Mouse (Mus musculus): ENCODE data around the gene Scd3. TPM values are rescaled to one million over a fixed set of nuclear protein-coding genes. Genes with fewer than 3 reads are reported as not detected.
"Not testable (repeated sequence)": the region's sequence is repeated elsewhere in the genome, so short reads cannot be mapped to it uniquely, and the experiment has no call there.

The Scd3 gene
- total RNA-seq, 2 experiments from 2014 or later: 0.17 to 0.68 TPM

DNA sequence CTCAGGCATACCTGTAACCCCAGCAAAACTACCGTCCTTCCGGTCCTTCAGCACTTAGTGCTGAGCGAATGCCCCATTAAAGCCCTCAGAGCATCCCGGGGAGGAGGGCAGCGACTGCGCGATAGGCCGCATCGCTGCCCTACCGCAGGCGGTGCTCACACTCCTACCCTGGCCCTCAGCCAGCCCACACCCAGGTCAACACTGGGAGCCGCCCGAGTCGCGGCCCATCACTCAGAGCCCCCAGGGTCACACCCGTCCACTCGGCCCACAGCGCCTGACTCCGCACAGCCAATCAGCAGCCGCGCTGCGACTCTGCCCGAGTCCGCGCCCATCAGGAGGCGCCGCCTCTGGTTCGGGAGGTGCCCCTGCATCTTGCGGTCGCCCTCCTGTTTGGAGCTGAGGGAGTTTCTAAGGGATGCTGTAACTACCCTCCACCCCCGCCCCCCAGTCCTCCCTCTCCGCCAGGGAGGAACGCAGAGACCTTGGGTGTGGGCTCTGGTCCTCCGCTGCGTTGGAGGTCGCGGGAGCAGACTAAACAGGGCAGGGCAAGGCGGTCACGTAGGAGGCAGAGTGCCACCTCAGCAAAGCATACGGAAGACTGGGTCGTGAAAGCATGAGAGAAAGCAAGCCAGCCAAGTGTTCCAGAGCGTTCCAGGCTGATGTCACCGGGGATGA, 63.9 kb downstream of the Scd3 start:
- peak; percentile 65 to 80 for DNase-seq (ENCODE audit: low spot score in 2 of 2)

DNA sequence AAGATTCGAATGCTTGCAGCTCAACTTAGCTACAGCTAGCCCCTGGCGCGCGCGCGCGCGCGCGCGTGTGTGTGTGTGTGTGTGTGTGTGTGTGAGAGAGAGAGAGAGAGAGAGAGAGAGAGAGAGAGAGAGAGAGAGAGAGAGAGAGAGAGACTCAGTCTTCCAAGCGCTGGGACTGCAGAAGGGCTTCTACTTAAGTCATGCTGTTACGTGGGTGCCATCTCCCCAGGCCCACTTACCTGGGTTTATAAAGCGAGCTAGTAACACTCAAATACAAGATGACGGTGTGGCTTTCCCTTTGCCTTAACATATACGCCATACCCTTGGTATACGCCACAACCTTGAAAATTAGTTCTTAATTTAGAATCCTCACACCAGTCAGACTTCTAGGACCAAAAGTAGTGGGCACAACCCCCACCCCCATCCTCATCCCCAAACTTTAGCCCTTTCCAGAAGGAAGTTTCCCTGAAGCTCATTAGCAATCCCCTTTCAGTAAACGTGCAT, 64.5 kb downstream of the Scd3 start:
- no peak for DNase-seq (ENCODE audit: low spot score in 2 of 2)

DNA sequence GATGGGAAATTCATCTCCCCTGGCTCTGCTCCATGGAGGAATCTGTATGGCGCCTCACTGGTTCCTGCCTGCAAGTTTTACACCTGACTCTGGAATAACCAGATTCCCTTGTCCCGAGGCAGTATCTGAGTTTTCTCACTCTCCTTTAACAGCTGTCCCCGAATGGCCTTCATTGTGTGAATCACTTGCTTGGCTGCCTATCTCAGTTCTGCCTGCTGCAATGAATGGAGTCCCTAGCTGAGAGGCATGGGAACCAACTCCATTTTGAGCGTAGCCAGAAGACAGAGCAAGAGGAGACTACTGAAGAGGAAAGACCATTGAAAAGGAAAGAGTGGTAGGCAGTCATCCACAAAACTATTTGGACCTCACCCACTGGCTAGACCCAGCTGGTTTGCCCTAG, 70.6 kb downstream of the Scd3 start:
- DNase-seq (ENCODE audit: low spot score in 2 of 2): no peak

DNA sequence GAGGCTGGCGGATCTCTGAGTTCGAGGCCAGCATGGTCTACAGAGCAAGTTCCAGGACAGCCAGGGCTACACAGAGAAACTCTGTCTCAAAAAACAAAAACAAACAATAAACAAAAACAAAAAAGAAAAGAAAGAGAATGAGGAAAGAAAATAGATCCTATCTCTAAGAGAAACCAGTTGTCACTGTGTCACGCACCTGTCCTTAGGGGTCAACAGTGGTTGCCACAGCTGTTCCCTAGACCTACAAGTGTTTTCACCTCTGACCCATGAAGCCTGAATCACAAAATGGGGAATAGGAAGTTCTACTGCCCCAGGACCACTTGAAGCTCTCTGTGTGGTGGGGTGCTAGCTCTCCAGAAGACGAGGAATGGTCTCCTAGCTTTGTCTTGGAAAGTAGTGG, 71.4 kb downstream of the Scd3 start:
- DNase-seq (ENCODE audit: low spot score in 2 of 2): no peak

DNA sequence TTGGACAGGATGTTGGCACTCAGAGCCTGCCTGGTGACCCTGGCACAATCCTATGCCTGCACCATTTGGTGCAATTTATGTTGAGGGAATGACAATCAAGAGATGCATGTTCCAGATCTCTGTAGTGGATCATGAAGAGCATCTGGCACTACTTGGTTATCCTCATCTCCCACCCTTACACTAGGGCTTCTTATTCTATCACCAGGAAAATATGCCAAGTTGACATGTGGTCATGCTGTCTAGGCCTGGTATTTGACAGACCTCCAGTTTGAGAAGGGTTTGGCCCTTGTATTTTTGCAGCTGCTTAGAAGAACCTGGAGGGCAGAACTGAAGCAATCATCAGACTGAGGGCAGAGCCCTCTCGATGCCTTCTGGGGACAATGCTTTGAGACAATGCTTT, 72.3 kb downstream of the Scd3 start:
- no peak for DNase-seq (ENCODE audit: low spot score in 2 of 2)

DNA sequence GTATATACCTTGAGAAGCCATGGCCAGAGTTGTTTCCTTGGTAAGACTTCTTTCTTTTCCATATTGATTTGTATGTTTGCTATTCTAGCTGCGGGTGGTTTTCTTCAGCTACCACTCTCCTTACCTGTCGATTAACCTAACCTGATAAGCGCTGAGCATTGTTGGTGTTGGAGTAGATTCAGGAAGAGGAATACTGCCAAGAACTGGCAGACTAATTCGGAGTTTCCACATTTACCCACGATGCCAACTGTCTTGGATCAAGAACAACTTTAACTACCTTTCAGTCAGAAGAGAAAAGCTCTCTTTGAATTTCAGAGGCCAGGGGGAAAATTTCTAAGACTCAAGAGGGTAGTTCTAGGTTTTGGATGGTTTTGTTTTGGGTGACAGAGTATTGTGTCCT, 73.8 kb downstream of the Scd3 start:
- DNase-seq (ENCODE audit: low spot score in 2 of 2): no peak

DNA sequence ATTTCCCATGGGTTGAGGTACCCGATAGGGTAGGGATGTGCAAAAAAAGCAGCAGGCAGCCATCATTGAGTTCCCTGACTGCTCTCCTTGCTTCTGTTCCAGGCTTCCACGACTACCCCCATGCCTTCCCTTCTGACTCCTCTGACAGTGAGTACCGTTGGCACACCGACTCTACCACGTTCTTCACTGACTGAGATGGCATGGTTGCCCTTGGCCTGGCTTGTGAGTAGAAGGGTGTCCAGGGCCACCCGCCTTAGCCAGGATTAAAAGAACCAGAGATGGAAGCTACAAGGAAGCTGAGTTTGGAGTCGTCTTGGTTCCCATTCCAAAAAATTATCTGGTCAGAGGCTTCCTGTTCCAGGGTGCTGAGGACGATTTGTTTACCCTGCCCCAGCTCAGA, 74.9 kb downstream of the Scd3 start:
- no peak for DNase-seq (ENCODE audit: low spot score in 2 of 2)

DNA sequence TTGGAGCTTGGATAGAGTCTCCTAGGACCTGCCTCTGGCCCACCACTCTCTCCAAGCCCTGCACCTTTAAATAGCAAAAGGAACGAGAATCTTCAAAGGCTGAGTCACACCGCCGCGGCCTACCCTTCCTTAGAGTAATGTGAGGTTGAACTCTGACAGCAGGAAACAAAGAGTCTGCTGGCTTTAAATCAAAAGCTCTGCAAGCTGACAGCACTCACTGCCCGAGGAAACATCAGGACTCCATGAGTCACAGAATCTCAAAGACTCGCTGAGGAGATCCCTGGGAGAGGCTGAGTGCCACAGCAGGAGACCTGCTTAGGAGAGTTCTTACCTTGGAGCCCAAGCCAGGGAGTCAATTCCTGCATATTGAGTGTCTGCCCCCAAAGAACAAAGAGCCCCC, 77.7 kb downstream of the Scd3 start:
- DNase-seq (ENCODE audit: low spot score in 2 of 2): no peak

DNA sequence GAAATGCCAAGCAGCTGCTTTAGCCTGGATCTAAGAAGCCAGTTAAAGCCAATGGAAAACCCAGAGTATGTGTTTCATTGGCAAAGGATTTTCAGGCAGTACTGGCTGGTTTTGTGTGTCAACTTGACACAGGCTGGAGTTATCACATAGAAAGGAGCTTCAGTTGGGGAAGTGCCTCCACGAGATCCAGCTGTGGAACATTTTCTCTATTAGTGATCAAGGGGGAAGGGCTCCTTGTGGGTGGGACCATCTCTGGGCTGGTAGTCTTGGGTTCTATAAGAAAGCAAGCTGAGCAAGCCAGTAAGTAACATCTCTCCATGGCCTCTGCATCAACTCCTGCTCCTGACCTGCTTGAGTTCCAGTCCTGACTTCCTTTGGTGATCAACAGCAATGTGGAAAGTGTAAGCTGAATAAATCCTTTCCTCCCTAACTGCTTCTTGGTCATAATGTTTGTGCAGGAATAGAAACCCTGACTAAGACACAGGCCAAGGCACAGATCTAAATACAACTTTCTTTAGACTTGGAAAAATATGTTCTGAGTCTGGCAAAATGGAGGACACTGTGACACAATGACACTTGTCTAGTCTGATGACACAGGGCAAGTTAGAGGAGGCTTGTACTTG, 78.9 kb downstream of the Scd3 start:
- DNase-seq (ENCODE audit: low spot score in 2 of 2): not testable (repeated sequence)

DNA sequence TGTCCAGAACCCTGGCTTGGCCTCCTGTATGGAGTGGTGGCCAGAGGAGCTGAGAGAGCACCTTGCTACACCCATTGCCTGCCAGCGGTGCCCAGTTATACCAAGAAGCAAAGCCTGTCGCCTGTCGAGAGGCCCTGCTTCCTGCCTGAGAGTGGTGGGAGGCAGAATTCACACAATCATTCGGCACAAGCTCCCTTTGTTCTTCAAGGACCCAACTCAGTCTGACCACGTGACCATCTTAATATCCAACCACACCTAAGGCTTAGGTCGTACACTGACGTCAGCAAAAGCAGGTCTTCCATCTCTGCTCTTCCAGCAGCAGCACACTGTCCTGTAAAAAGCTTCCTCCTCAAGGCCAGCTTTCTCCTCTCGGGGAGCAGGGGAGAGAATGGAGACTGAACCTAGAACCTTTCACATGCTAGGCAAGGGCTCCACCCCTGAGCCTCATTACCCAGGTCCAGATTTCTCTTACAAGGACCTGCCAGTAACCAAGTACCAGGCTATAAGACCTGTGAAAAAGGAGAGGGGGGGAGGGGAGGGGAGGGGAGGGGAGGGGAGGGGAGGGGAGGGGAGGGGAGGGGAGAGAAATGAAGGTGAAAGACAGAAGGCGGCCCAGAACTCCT, 79.6 kb downstream of the Scd3 start:
- no peak for DNase-seq (ENCODE audit: low spot score in 2 of 2)

DNA sequence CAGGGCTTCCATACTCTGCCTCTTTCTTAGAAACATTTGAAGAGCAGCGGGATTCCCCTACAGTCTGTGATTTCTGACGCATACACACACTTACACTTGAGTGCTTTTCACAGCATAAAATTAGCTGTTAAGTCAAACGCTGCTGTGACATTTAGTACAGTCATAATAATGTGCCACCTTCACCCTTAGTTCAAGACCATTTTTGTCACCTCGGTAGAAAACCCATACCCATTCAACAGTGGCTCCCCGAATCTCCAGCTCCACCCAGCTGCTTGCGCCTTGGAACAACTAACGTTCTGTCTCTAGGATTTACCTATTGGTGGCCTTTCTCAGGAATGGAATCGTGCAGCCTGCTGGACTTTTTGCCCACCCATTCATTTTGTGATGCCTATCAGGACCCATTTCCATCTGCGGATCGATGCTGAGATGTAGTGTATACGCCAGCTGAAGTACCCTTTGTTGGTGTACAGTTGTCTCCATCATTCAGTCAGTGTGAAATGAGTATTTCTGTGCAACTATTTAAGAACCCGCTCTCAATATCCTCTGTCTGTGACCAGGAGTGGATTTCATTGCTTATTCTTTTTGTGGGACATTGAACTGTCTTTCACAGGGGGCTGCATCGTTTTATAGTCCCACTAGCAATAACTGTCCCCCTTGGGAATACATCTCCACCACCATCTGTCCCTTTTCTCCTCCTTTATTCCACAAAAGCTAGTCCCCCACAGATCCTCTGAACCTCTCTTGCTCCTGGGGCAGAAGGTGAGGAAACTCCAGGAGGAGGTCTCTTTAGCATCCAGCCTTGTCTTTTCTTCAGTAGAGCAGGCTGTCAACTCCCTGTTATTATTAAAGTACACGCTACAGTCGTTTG, 80.3 kb downstream of the Scd3 start:
- DNase-seq (ENCODE audit: low spot score in 2 of 2): no peak

DNA sequence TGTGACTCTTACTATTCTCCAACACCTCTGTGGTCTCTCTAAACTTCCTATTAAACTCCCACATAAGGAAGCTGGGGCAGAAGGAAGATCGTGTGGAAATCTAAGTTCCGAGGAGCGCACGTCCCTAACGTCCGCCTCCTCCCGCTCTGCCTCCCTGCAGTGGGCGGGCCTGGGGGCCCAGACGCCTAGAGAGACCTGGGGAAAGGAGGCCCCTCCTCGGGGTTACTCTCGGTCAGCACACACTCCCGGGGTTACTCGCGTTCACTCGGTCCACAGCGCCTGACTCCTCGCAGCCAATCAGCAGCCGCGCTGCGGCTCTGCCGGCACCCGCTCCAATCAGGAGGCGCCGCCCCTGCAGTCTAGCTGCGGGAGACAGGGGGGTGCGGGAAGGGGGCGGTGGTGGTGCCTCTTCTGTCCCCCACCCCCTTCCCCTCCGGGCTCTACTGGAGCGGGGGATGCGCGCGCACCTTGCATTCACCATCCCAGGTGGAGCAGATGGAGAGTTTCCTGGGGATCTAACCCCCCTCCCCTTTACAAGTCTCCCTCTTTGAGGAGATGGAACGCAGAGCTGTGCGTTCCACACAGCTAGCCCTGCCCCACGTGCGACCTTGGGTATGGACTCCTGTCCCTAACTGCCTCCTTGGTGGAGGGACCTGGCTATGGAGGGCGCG, 81.1 kb downstream of the Scd3 start:
- DNase-seq (ENCODE audit: low spot score in 2 of 2): peak; percentile 74 to 85

DNA sequence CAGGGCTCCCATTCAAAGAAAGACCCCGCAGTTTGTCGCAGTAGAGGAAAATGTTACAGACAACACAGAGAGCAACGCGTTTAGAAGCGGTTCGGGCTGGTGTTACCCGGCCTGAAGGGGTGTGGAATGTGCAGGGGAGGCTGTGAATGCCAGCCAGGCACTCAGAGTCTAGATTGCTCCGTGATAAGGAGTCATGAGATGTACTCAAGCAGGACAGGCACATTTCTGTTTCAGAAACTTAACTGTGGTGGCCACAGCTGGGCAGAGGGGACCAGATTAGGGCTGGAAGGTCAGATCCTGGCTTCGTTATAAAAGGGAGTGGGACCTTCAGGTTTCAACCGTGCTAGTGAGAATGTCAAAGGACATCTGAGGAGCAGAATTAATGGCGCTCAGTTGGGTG, 81.7 kb downstream of the Scd3 start:
- DNase-seq (ENCODE audit: low spot score in 2 of 2): no peak

DNA sequence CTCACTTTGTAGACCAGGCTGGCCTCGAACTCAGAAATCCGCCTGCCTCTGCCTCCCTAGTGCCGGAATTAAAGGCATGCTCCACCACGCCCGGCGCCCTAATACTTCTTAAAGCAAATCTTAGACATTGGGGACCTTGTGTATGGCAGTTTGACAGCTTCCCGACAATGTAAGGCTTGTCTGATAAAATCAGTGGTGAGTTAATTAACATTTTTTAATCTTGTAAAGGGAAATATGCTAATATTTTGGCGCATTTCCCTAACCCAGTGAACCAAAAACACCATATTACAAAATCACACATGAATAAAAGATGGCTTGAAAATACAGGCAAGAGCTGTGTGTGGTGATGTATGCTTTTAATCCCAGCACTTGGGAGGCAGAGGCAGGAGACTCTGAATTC, 82.5 kb downstream of the Scd3 start:
- DNase-seq (ENCODE audit: low spot score in 2 of 2): no peak

DNA sequence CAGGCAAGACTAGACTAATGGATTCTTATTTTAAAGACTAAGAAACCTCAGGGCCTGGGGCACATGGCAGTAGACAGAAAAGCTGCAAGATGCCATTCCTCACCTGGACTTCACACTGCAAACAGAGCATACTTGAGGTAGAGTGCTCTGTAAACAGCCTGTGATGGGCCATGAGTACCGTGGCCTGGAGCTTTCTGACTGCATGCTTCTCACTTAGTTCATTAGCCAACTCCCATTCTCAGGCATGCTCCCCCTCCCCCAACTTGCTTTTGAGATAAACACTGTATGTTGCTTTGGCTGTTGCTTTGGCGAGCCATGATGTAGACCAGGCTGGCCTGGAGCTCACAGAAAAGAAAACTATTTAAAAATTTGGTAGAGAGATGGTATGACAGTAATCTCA, 83.0 kb downstream of the Scd3 start:
- DNase-seq (ENCODE audit: low spot score in 2 of 2): no peak

DNA sequence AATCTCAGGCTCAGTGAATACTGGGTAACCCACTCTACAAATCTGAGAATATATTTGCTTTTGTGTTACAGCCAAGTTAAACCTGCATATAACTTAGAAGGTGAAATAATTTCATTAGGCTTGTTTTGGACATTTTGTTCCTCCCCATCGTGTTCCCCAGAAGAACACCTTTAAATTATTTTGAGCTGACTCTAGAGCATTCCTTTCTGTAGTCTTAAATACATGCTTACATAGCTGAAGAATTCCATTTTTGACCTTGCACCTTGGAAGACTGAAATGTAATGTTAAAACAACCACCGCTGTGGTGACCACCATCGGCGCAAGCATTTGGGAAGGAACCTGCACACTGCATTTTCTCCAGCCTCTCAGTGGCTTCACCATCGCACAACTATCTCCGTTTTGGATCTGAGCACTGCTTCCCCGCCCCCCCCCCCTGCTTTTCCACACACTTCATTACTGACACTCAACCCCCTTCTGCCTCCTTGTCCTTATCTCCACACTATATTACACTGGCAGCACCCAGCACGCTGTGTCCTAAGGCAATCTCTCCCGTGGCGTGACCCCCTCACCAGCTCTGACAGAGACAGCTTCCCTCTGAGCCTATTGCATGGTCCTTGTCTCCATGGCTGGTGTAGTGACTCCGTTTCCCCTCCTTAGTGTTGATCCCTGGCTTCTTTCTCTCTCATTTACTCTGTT, 84.5 kb downstream of the Scd3 start:
- no peak for DNase-seq (ENCODE audit: low spot score in 2 of 2)

DNA sequence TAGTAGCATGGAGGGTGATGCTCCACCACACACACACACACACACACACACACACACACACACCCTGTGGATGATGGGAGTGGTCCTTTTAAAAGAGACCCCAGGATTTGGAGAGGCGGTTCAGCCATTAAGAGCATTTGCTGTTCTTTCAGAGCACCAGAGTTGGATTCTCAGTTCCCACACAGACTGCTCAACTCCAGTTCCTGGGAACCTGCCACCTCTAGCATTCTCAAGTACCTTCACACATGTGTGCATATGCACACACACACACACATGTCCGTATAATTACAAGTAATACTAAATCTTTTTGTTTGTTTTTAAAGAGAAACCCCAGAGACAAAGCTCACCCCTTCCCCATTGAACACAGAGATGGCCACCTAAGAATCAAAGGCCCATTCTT, 89.0 kb downstream of the Scd3 start:
- DNase-seq (ENCODE audit: low spot score in 2 of 2): no peak

DNA sequence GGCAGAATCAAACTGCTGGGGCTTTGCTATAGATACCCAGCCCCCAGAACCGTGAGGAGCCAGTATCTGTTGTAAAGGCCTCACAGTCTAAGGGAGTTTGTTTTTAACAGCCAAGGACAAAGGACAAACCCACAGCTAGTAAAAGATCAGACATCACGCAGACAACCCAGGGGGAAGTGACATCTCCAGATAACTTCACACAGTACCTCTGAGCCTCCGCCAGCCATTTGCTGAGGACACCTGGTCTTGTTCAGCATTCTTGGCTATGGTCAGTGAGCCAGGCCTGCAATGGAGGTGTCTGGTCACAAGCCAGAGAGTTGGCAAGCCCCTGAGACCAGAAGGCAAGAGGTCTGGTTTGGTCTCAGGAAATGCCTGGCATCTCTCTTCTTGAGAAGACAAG, 89.4 kb downstream of the Scd3 start:
- DNase-seq (ENCODE audit: low spot score in 2 of 2): no peak

DNA sequence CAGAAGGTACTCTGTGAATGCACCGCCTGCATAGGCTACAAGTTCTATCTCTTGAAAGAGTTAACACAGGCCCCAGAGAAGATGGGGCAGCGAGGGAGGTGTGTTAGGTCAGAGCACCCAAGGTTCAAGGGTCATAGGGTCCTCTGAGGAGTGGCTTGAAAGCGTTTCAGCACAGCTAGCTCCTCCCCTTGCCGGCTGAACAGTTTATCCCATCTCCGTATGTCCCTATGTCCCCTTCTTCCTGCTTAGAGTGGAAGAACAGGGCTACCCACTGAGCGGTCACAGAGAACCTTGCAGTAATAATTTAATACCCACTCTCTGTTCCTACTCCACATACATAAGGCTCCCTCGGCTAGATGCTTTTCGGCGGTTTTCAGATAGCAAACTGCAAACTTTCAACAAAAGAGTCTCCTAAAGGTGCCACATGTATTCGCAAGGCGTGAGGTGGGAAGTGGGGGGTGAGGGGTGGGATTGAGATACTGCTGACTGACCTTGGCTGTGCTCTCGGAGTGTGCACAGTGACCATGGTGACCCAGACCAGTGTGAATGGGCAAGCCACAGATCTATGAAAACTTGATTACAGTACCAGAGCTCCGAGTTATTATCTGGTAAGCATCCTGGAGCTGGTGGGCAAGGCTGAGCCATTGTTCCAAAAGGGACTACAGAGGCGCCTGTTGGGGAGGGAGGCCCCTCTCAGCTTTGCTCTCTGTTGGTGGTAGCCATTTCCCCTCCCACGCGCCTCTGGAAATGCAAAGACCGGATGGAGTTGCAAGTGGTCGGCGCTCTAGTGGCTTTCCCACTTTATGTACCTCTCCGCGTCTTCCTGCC, 90.1 kb downstream of the Scd3 start, which contains the start of gene Scd2:
Gene Scd2, plus strand, starts transcription at position 734 of the 828 bp plus-strand sequence.
- DNase-seq (ENCODE audit: low spot score in 2 of 2): no peak
